Mouse (Mus musculus) neural tube, postnatal 0 days (tissue): ENCODE results near the gene Tram1l1. TPM values are rescaled to one million over a fixed set of nuclear protein-coding genes. Genes with fewer than 3 reads are reported as not detected.

ENCODE experiments used
- polyA plus RNA-seq: library from polyadenylated mRNA; unstranded; fragments of >200 nt; fragmentation: Nextera tagmentation; extraction: Ambion mirVana; gene quantifications from 2 replicates; pipeline ENCODE4 v1.2.1, GENCODE M21; 2015

Gene Tram1l1
- 42.3 and 44.8 TPM in 2 replicates for polyA plus RNA-seq

DNA sequence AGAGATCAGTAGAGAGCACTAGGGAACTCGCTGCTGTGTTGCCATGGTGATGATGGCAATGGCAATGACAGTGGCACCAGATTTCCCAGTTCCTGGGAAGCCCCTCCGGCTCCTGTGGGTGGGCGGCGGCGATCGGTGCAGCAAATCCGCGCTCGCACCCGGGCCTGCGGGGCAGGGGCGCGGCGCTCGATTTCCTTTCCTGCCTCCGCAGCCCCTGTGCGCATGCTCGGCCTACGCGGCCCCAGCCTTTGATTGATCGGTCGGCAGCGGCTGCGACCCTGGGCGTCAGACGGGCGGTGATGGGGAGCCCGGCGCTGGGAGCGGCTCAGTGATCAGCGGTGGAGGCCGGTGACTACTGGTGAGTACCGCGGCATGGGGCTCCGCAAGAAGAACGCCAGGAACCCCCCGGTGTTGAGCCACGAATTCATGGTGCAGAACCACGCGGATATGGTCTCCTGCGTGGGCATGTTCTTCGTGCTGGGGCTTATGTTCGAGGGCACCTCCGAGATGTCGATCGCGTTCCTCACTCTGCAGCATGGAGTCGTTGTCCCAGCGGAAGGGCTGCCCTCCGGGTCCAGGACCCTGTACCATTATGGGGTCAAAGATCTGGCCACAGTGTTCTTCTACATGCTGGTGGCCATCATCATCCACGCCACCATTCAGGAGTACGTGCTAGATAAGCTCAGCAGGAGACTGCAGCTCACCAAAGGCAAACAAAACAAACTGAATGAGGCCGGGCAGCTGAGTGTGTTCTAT lies at the start of gene Tram1l1:
TSS of gene Tram1l1 (plus strand) at position 35 of the 756 bp plus-strand sequence.

Other genes starting within 250 kb of the Tram1l1 start
- not detected in 2 replicates for gene 1700006A11Rik, start 105.2 kb downstream of the Tram1l1 start, polyA plus RNA-seq